ENCODE assay signal across 15 mouse cellular contexts in genomic region chr13:44339061-44339741, GRCm38 (mm10).
DNase-seq lines count a peak whose midpoint lies in the region; ATAC-seq and TF ChIP-seq lines count a peak whose summit lies in the region.
"Had no signal": no experiment of that assay in that cellular context is flagged by ENCODE, and none has a peak within 500 bp of the region (broad histone marks: within the 10 kb centered on the region; RNA-seq: fewer than 3 reads in every experiment).

No protein-coding gene starts in this region.

- TF ChIP-seq EP300 in liver, postnatal 0 days (IDR thresholded peaks at IDR 0.05; ENCODE audit: low read depth) = peak; percentile 37; the same call in 1 of the 2 replicates

- WGBS in midbrain, embryonic 10.5 days = 59% methylated on average over 6 of the region's 6 CpGs
- 57% methylated on average over 6 of the region's 6 CpGs for WGBS in midbrain, embryonic 14.5 days
- 21% methylated on average over 6 of the region's 6 CpGs for WGBS in liver, postnatal 0 days (ENCODE audit: insufficient replicate concordance)

- H3K27me3 ChIP-seq in midbrain, embryonic 10.5 days (ENCODE audit: low read depth, poor library complexity, severe bottlenecking) = peaks cover 71% of the 10 kb centered on the region
- H3K27me3 ChIP-seq in midbrain, embryonic 14.5 days (ENCODE audit: control insufficient read depth, insufficient read depth, low read length) = no peaks in the 10 kb centered on the region
- H3K27me3 ChIP-seq in liver, postnatal 0 days (ENCODE audit: insufficient read depth, low read length) = no peaks in the 10 kb centered on the region
- H3K27me3 ChIP-seq: hindbrain, embryonic 12.5 days; megakaryocyte, embryonic 14.5 days had no signal

- H3K4me3 ChIP-seq in midbrain, embryonic 10.5 days = no peak overlapping the region
- no peak overlapping the region for H3K4me3 ChIP-seq in midbrain, embryonic 14.5 days (replicated peaks; ENCODE audit: low read depth, low read length)
- no peak overlapping the region for H3K4me3 ChIP-seq in liver, postnatal 0 days (ENCODE audit: low read depth, low read length)
- H3K4me3 ChIP-seq: gastrocnemius, adult 2 months; hindbrain, embryonic 12.5 days; megakaryocyte, embryonic 14.5 days; myocyte had no signal

- 0 out of 2 replicates have a peak overlapping the region, but pooled peaks have one; percentile 3 for H3K27ac ChIP-seq in midbrain, embryonic 10.5 days (replicated peaks)
- H3K27ac ChIP-seq in midbrain, embryonic 14.5 days (replicated peaks; ENCODE audit: low read depth, low read length) = no peak overlapping the region
- H3K27ac ChIP-seq in liver, postnatal 0 days (ENCODE audit: low read depth) = peak overlapping the region; percentile 57; the same call in 1 of the 2 replicates
- H3K27ac ChIP-seq: gastrocnemius, adult 2 months; hindbrain, embryonic 12.5 days had no signal

- no peaks in the 10 kb centered on the region for H3K36me3 ChIP-seq in midbrain, embryonic 10.5 days
- H3K36me3 ChIP-seq in midbrain, embryonic 14.5 days (ENCODE audit: control insufficient read depth, insufficient read depth, low read length) = no peaks in the 10 kb centered on the region
- H3K36me3 ChIP-seq in liver, postnatal 0 days (replicated peaks; ENCODE audit: insufficient read depth, low read length) = no peaks in the 10 kb centered on the region
- H3K36me3 ChIP-seq: hindbrain, embryonic 12.5 days had no signal

- peak; percentile 57 for DNase-seq in embryo, embryonic 10.5 days (ENCODE audit: low spot score)
- no peak for DNase-seq in embryo, embryonic 9.5 days (ENCODE audit: extremely low spot score)
- DNase-seq in midbrain, embryonic 10.5 days (ENCODE audit: low spot score) = no peak
- DNase-seq in midbrain, embryonic 14.5 days = no peak
- peak; percentile 22 for DNase-seq in liver, postnatal 0 days
- DNase-seq in yolk sac, embryonic 10.5 days (ENCODE audit: low spot score) = peak; percentile 70
- DNase-seq in ovary, postnatal 36 days (ENCODE audit: low spot score) = no peak
- DNase-seq in urinary bladder, postnatal 4 days (ENCODE audit: low spot score in 2 of 2) = no peak
- DNase-seq: adrenal gland, adult 8-10 months; gastrocnemius, adult 2 months; kidney, adult 18-20 months had no signal

- peaks cover 21% of the 10 kb centered on the region for H3K4me1 ChIP-seq in midbrain, embryonic 10.5 days
- H3K4me1 ChIP-seq in midbrain, embryonic 14.5 days (ENCODE audit: control insufficient read depth, insufficient read depth, low read length) = peaks cover under 1% of the 10 kb centered on the region; the same call in 1 of the 2 replicates
- peaks cover 17% of the 10 kb centered on the region for H3K4me1 ChIP-seq in liver, postnatal 0 days (ENCODE audit: insufficient read depth)

- peaks cover 11% of the 10 kb centered on the region; the same call in 1 of the 2 replicates for H3K9me3 ChIP-seq in midbrain, embryonic 10.5 days (replicated peaks)
- H3K9me3 ChIP-seq in midbrain, embryonic 14.5 days (ENCODE audit: control insufficient read depth, low read length) = no peaks in the 10 kb centered on the region
- no peaks in the 10 kb centered on the region for H3K9me3 ChIP-seq in liver, postnatal 0 days (ENCODE audit: low read length)
- H3K9me3 ChIP-seq: hindbrain, embryonic 12.5 days had no signal

- no peak for ATAC-seq in midbrain, embryonic 14.5 days (ENCODE audit: low FRiP score, low TSS enrichment)
- peak; percentile 97 for ATAC-seq in liver, postnatal 0 days
- ATAC-seq: forebrain, embryonic 14.5 days had no signal

- H3K9ac ChIP-seq in midbrain, embryonic 14.5 days (replicated peaks; ENCODE audit: low read length) = no peak overlapping the region
- no peak overlapping the region for H3K9ac ChIP-seq in liver, postnatal 0 days (replicated peaks)
- H3K9ac ChIP-seq: hindbrain, embryonic 12.5 days had no signal

- H3K4me2 ChIP-seq in midbrain, embryonic 14.5 days (ENCODE audit: low read length) = no peak overlapping the region
- H3K4me2 ChIP-seq in liver, postnatal 0 days (ENCODE audit: low read depth, low read length) = 0 out of 2 replicates have a peak overlapping the region, but pooled peaks have one; percentile 9
- H3K4me2 ChIP-seq: hindbrain, embryonic 12.5 days had no signal

- TF ChIP-seq CTCF in liver, postnatal 0 days (IDR thresholded peaks at IDR 0.05; ENCODE audit: low read depth) = no peak

Comparison
In these comparisons a context has a peak if more than half of its experiments do, and no peak if none do; other contexts are left out.
1. DNase-seq: peak in embryo, embryonic 10.5 days (single experiment), liver, postnatal 0 days (single experiment) and yolk sac, embryonic 10.5 days (single experiment); none in embryo, embryonic 9.5 days (single experiment), midbrain, embryonic 10.5 days (single experiment), midbrain, embryonic 14.5 days (single experiment), ovary, postnatal 36 days (single experiment) and urinary bladder, postnatal 4 days (0 of 2).